Mouse (Mus musculus): ENCODE results near the gene Ercc6l2. TPM values are rescaled to one million over a fixed set of nuclear protein-coding genes. Genes with fewer than 3 reads are reported as not detected.
"Not testable (repeated sequence)": the region's sequence is repeated elsewhere in the genome, so short reads cannot be mapped to it uniquely, and the experiment has no call there.

Ercc6l2 gene
- polyA plus RNA-seq, 1 experiment from 2014 or later: 19.8 TPM

DNA sequence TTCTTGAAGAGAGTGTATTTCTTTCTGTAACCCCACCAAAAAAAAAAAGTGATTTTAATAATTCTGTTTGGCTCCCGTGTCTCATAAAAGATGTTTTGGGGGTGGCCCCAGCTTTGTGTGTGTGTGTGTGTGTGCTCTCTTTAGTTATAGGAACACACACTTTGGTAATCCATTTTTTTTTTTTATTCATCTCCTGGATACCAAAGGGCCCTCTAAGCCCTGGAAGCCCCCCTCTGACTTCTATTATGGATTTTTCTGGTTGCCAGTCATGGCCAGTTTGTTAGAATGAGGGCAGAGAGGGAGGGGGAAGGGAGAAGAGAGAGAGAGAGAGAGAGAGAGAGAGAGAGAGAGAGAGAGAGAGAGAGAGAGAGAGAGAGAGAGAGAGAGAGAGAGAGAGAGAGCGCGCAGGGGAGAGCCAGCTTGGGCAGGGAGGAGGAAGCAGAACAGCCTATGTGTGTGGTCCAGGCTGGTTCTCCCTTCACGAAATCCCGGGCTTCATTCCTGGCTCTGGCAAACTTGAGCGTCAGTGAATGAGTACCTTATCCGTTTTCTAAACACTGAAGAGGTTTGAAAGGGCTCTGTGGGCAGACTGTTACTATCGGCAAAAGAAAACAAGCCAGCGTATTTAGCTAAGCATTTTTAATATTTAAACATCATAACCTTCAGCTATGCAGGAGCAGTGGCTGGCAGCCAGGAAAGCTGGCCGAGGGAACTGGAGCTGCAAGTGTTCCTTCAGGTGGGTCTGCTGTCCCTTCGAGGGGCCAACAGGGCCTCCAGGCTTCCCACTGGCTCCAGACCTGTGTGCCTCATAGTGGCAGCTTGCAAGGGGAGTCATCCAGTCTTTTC, 103.0 kb downstream of the Ercc6l2 start:
- peaks cover 13% of the 10 kb centered on the region for H3K27me3 ChIP-seq (replicated peaks; ENCODE audit: low read depth, poor library complexity, severe bottlenecking)
- peak; percentile 69 for DNase-seq (ENCODE audit: low spot score)
- H3K4me3 ChIP-seq: peak overlapping the region; percentile 24; the same call in 1 of the 2 replicates
- H3K36me3 ChIP-seq (replicated peaks): no peaks in the 10 kb centered on the region
- H3K9me3 ChIP-seq: peaks cover 8% of the 10 kb centered on the region; the same call in 1 of the 2 replicates
- H3K4me1 ChIP-seq: peaks cover 51% of the 10 kb centered on the region
- 16% methylated on average over 11 of the region's 11 CpGs for WGBS
- peak overlapping the region; percentile 83 for H3K27ac ChIP-seq (replicated peaks)

DNA sequence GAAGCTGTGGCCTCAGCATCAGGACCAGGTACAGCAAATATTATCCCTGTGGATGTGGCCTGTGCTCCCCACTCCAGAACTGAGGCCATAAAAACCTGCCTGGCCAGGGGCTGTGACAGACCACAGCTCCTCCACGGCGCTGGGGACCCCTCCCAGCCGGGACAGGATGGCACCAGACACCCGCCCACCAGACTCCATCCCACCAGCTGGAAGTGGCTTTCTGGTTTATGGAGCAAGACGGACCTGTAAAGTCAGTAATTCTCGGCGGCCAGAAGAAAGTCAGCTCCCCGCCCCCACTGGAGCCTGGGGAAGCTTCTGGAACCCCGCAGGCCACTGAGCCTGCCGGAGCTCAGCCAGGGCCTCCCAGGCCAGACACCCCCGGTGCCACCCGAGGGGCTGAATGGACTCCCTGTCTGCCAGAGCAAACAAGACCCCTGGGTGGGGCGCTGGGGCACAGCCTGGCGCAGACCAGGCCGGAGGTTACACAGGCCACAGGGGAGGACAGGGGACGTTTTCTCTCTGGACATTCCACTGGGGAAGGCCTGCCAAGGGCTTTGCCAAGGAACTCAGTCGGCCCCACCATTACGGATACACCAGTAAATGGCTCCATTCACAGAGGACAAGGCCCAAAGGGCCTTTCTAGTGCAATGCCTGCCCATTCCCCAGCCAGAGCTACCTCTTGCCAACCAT, 103.8 kb downstream of the Ercc6l2 start:
- H3K9me3 ChIP-seq: peaks cover 8% of the 10 kb centered on the region; the same call in 1 of the 2 replicates
- peak overlapping the region; percentile 24; the same call in 1 of the 2 replicates for H3K4me3 ChIP-seq
- DNase-seq (ENCODE audit: low spot score): peak; percentile 22
- WGBS: 41% methylated on average over 18 of the region's 18 CpGs
- H3K27me3 ChIP-seq (replicated peaks; ENCODE audit: low read depth, poor library complexity, severe bottlenecking): peaks cover 13% of the 10 kb centered on the region
- no peaks in the 10 kb centered on the region for H3K36me3 ChIP-seq (replicated peaks)
- H3K4me1 ChIP-seq: peaks cover 51% of the 10 kb centered on the region
- peak overlapping the region; percentile 83 for H3K27ac ChIP-seq (replicated peaks)

DNA sequence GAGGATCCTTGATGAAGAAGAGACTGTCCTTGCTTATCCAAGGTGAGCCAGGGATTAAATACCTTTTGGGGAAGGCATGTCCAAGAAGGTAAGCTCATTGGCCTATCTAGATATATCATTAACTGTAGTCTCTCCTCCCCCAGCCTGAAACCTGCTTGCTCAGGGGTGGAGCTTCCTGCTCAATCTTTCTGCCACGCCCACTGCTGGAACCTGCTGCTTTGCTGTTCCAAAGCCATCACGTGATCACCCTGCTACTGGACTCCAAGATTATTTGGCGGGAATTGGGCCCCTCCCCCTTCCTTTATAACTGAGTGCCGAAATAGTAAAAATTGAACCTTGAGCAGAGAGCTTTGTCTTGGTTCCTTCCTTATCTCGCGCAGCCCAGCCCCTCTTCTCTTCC, 109.0 kb downstream of the Ercc6l2 start:
- WGBS: 85% methylated on average over 5 of the region's 6 CpGs
- not testable (repeated sequence) for DNase-seq (ENCODE audit: low spot score)

DNA sequence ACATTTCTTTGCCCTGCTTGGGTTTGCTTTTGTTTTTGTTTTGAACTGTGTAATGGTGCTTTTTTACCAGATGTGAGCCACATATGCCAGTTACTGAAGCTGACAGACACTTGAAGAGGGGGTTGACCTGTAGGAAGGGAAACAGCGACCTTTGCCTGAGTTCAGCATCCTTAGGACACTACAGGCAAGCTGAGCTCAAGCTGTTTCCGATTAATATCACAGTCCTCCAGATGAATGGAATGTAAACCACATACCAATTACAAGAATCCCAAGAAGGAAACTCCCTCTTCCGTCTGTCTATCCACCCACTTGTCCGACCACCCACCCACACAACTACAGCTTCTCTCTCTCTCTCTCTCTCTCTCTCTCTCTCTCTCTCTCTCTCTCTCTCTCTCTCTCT, 112.3 kb downstream of the Ercc6l2 start:
- DNase-seq (ENCODE audit: low spot score): peak; percentile 49
- Histone ChIP-seq H3K4me1 (peaks cover 42% of the 10 kb centered on the region), H3K27me3 (replicated peaks; ENCODE audit: low read depth, poor library complexity, severe bottlenecking) (0 out of 2 replicates have a peak, but pooled peaks cover 3% of the 10 kb centered on the region), H3K9me3 (no peaks in the 10 kb centered on the region), H3K27ac (replicated peaks) (peak overlapping the region; percentile 58), H3K36me3 (replicated peaks) (no peaks in the 10 kb centered on the region), H3K4me3 (no peak overlapping the region)
- WGBS: 35% methylated on average over 4 of the region's 4 CpGs

More for the DNA sequence above, 109.0 kb downstream of the Ercc6l2 start:
- Histone ChIP-seq H3K4me1 (peaks cover 27% of the 10 kb centered on the region), H3K27me3 (replicated peaks; ENCODE audit: low read depth, poor library complexity, severe bottlenecking) (peaks cover 12% of the 10 kb centered on the region)
- H3K9me3 ChIP-seq; H3K36me3 ChIP-seq (replicated peaks); H3K4me3 ChIP-seq; H3K27ac ChIP-seq (replicated peaks): not testable (repeated sequence)

DNA sequence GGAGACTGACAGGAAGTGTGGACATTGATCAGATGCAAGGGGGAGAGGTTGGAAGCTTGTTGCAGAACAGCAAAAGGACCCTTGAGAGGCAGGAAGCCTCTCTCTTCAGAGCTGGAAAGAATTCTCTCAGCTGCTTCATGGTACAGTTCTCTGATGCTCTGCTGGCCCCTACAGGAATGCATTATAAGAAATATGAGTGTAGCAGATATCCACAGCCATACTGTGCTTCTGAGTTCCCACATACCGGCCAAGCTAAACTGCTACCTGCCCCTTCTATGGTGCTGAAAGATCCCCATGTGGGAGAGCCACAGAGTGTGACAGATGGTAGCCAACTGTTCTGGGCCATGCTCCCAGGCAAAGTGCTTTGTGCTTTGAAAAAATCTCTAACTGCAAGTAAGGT, 114.3 kb downstream of the Ercc6l2 start:
- DNase-seq (ENCODE audit: low spot score): no peak
- no peak overlapping the region for H3K4me3 ChIP-seq
- peaks cover 42% of the 10 kb centered on the region for H3K4me1 ChIP-seq
- 0 out of 2 replicates have a peak, but pooled peaks cover 3% of the 10 kb centered on the region for H3K27me3 ChIP-seq (replicated peaks; ENCODE audit: low read depth, poor library complexity, severe bottlenecking)
- H3K9me3 ChIP-seq: no peaks in the 10 kb centered on the region
- peak overlapping the region; percentile 49; the same call in 1 of the 2 replicates for H3K27ac ChIP-seq (replicated peaks)
- 43% methylated on average over 1 of the region's 1 CpGs for WGBS
- no peaks in the 10 kb centered on the region for H3K36me3 ChIP-seq (replicated peaks)

DNA sequence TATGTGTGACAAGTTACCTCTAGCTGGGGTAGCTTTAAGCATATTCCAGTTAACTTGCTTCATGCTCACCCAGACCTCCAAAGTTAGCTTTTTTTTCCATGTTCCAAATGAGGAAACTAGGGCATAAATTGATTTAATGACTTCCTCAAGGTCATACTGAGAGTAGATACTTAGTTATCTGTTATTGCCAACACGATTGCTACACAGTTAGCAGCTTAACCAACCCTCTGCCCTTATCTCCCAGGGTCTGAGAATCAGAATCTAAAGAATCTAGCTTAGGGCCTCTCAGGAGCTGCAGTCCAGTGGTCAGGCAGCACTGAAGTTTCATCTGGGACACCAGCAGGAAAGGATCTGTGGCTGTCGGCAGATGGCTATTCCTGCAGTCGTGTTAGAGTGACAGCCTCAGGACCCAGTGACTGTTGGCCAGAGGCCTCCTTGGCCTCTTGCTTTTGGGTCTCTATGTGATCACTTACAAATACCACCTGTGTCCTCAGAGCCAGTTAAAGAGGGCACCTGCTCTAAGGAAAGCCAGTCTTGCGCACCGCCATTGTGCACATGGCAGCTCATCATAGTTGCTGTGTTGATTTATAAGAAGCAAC, 115.0 kb downstream of the Ercc6l2 start:
- 0 out of 2 replicates have a peak, but pooled peaks cover 3% of the 10 kb centered on the region for H3K27me3 ChIP-seq (replicated peaks; ENCODE audit: low read depth, poor library complexity, severe bottlenecking)
- DNase-seq (ENCODE audit: low spot score): no peak
- peak overlapping the region; percentile 54; the same call in 1 of the 2 replicates for H3K27ac ChIP-seq (replicated peaks)
- no peaks in the 10 kb centered on the region for H3K9me3 ChIP-seq
- WGBS: 77% methylated on average over 5 of the region's 5 CpGs
- H3K4me1 ChIP-seq: peaks cover 42% of the 10 kb centered on the region
- H3K4me3 ChIP-seq: no peak overlapping the region
- H3K36me3 ChIP-seq (replicated peaks): no peaks in the 10 kb centered on the region

DNA sequence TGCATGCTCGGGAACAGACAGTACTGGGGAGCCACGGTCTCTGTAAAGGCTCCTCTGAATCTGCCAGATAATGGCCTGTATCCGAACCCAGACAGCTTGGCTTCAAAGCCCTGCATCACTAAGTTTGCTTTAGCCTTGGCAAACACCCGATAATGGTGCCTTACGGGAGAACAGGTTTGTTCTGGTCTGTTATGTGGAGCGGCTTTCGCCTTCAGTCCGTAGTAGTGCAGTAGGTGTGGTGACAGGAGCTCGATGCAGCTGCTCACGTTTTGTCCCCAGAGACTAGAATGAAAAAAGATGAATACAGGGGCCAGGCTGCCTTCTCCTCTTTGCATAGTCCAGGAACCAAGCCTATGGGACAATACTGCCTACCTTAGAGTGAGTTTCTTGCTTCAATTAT, 115.5 kb downstream of the Ercc6l2 start:
- H3K27ac ChIP-seq (replicated peaks): peak overlapping the region; percentile 54; the same call in 1 of the 2 replicates
- DNase-seq (ENCODE audit: low spot score): no peak
- H3K27me3 ChIP-seq (replicated peaks; ENCODE audit: low read depth, poor library complexity, severe bottlenecking): 0 out of 2 replicates have a peak, but pooled peaks cover 3% of the 10 kb centered on the region
- no peaks in the 10 kb centered on the region for H3K9me3 ChIP-seq
- no peaks in the 10 kb centered on the region for H3K36me3 ChIP-seq (replicated peaks)
- no peak overlapping the region for H3K4me3 ChIP-seq
- H3K4me1 ChIP-seq: peaks cover 39% of the 10 kb centered on the region
- 83% methylated on average over 10 of the region's 10 CpGs for WGBS

DNA sequence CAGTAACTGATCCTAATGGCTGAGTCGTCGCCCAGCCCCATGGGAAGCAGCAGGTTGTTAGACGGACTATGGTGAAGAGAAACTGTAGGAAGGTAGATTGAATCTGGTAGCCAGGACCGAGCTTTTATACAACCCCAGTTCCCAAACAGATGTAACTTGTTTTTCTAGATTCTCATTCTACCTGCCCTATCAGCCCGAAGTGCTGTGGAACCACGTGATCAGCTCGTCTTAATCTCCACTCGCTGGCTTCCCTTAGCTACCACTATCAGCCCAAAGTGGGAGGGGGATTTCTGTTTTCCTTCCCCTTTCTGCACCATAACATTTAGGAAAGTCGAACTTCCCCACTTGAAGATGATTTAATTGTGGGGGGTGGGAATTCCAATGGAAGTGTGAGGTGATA, 121.3 kb downstream of the Ercc6l2 start:
- Histone ChIP-seq H3K27me3 (replicated peaks; ENCODE audit: low read depth, poor library complexity, severe bottlenecking) (no peaks in the 10 kb centered on the region), H3K27ac (replicated peaks) (no peak overlapping the region), H3K9me3 (no peaks in the 10 kb centered on the region), H3K4me1 (peaks cover 13% of the 10 kb centered on the region; the same call in 1 of the 2 replicates), H3K4me3 (no peak overlapping the region), H3K36me3 (replicated peaks) (no peaks in the 10 kb centered on the region)
- no peak for DNase-seq (ENCODE audit: low spot score)
- WGBS: 86% methylated on average over 9 of the region's 9 CpGs

DNA sequence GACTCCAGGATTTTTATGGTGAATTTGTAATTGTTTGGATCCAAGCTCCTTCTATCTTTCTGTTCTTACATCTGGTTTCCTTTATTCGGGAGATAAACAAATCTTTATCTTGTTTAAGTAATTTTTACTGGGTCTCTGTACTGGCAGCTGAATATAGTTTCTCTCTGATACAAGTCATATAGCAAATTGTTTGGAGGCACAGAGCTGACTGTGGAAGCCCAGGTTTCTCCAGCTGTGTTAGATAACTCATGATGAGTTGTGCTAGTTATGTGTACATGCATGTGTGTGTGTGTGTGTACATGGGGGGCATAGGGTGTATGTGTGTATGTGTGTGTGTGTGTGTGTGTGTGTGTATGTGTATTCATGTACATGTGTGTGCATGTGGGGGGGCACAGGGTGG, 125.2 kb downstream of the Ercc6l2 start:
- DNase-seq (ENCODE audit: low spot score): no peak
- peaks cover 24% of the 10 kb centered on the region for H3K4me1 ChIP-seq
- H3K4me3 ChIP-seq: no peak overlapping the region
- H3K9me3 ChIP-seq: no peaks in the 10 kb centered on the region
- WGBS: 76% methylated on average over 1 of the region's 1 CpGs
- H3K27ac ChIP-seq (replicated peaks): 0 out of 2 replicates have a peak overlapping the region, but pooled peaks have one; percentile 30
- peaks cover 6% of the 10 kb centered on the region; the same call in 1 of the 2 replicates for H3K27me3 ChIP-seq (replicated peaks; ENCODE audit: low read depth, poor library complexity, severe bottlenecking)
- H3K36me3 ChIP-seq (replicated peaks): no peaks in the 10 kb centered on the region

DNA sequence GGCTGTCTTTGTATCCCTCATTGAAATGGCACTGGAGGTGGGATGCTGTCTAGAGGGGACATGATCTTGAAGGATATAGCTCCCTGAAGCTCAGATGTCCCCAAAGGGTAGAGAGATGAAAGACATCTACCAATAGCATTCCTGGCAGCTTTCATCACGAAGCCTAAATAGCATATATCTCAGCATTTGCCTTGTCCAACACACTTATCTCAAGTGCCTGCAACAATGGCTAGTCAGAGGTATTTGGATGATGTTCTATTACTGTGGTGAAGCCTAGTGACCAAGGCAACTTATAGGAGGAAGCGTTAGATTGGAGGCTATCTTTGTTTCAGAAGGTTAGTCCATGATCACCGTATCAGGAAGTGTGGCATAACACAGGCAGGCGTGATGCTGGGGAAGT, 126.1 kb downstream of the Ercc6l2 start:
- no peak for DNase-seq (ENCODE audit: low spot score)
- Histone ChIP-seq H3K4me3 (no peak overlapping the region), H3K27ac (replicated peaks) (no peak overlapping the region), H3K27me3 (replicated peaks; ENCODE audit: low read depth, poor library complexity, severe bottlenecking) (peaks cover 6% of the 10 kb centered on the region; the same call in 1 of the 2 replicates), H3K36me3 (replicated peaks) (no peaks in the 10 kb centered on the region), H3K9me3 (no peaks in the 10 kb centered on the region), H3K4me1 (peaks cover 24% of the 10 kb centered on the region)
- 89% methylated on average over 4 of the region's 4 CpGs for WGBS

DNA sequence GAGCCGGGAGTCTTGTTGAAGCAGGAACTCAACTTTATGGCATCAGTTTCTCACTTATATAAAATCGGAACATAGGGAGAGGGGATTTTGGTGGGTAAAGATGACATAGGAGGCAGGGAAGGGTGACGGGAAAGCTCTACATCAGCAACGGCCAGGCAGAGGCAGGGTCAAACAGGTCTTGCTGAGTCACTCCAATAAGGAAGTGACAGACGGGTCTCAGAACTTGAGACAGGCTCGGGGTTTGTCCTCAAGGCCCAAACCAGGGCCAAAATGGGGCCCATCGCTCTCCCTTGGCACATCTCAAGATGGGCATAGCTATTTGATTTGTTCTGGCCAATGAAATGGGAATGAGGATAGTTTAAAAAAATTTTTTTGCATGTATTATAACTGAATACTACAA, 128.6 kb downstream of the Ercc6l2 start:
- no peak for DNase-seq (ENCODE audit: low spot score)
- 84% methylated on average over 7 of the region's 7 CpGs for WGBS
- Histone ChIP-seq H3K27ac (replicated peaks) (0 out of 2 replicates have a peak overlapping the region, but pooled peaks have one; percentile 48), H3K27me3 (replicated peaks; ENCODE audit: low read depth, poor library complexity, severe bottlenecking) (peaks cover 20% of the 10 kb centered on the region), H3K36me3 (replicated peaks) (no peaks in the 10 kb centered on the region), H3K4me1 (peaks cover 26% of the 10 kb centered on the region), H3K4me3 (no peak overlapping the region), H3K9me3 (no peaks in the 10 kb centered on the region)

DNA sequence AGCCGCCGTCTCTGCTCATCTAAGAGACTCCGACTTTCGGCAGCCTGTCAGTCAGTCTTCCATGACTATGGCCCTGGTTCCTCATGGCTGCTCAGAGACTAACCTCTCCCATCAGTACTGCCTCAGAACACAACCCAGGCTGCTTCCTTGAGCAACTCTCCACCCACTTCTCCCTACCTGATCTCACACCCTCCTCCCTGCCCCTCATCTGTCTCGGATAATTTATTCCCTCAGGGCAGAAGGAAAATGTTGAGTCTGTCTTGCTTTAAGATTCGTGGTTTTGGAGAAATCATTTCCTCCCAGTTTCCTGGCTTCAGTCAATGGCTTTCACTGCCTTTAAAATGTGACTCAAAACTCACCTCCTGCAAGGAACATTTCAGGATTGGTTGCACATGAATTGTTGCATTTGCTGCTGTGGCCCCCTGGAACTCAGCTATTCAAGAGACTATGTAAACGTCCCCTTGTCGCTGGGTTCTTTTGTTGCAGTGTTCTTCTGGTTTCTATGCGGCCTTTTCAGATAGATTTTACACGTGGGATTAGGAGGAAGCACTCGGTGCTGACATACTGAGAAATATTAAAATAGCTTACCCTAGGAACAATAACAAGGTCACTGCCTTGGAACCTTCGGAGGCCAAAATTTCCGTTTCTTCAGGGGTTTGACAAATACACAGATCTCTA, 129.4 kb downstream of the Ercc6l2 start:
- DNase-seq (ENCODE audit: low spot score): no peak
- 41% methylated on average over 13 of the region's 13 CpGs for WGBS
- peaks cover 31% of the 10 kb centered on the region for H3K4me1 ChIP-seq
- peaks cover 29% of the 10 kb centered on the region for H3K27me3 ChIP-seq (replicated peaks; ENCODE audit: low read depth, poor library complexity, severe bottlenecking)
- H3K36me3 ChIP-seq (replicated peaks): no peaks in the 10 kb centered on the region
- H3K9me3 ChIP-seq: no peaks in the 10 kb centered on the region
- H3K4me3 ChIP-seq: no peak overlapping the region
- peak overlapping the region; percentile 48 for H3K27ac ChIP-seq (replicated peaks)
